Mouse (Mus musculus) gastrocnemius, adult 2 months (tissue): ENCODE measurements around the gene Zcchc4. TPM values are rescaled to one million over a fixed set of nuclear protein-coding genes. Genes with fewer than 3 reads are reported as not detected.

Experiments used
- DNase-seq: peaks from one replicate; pipeline ENCODE4 v3.0.0; 2022
- H3K27ac ChIP-seq: fragments of 200-600 bp; 2 replicates; pipeline ENCODE4 v1.8.1; 2022; ENCODE audit warnings: mild to moderate bottlenecking
- H3K4me3 ChIP-seq: fragments of 200-600 bp; 2 replicates; pipeline ENCODE4 v1.8.1; 2022; ENCODE audit warnings: mild to moderate bottlenecking, moderate library complexity
- CTCF ChIP-seq: fragments of 200-600 bp; IDR thresholded peaks from 2 replicates; pipeline ENCODE4 v1.8.1; 2022; ENCODE audit warnings: antibody characterized with exemption, mild to moderate bottlenecking, moderate library complexity
- intact Hi-C: fragments of 180-260 bp; cut with DNase I; formaldehyde crosslinking; loops from one replicate; pipeline ENCODE4 v1.15.1; 2025
- total RNA-seq, 2 experiments: library from RNA; stranded (reverse); gene quantifications; 2 replicates each; pipeline ENCODE4 v1.2.3; 2021

Gene Zcchc4
- total RNA-seq, 2 experiments from 2014 or later, result 4.2 to 4.7 TPM

GRCm38 (mm10) chr5:52807030-52807429 is 31.8 kb downstream of the Zcchc4 start:
- no peak for TF ChIP-seq CTCF
- Histone ChIP-seq H3K4me3 (no peak overlapping the region), H3K27ac (no peak overlapping the region)
- no peak for DNase-seq
- intact Hi-C loops, result no loop called here

- no peak for TF ChIP-seq CTCF
- Histone ChIP-seq H3K27ac (no peak overlapping the region), H3K4me3 (no peak overlapping the region)
- intact Hi-C loops, result loop anchor here (10.0 kb wide), 1 partner anchor 296 kb away; no protein-coding TSS in a partner anchor
- DNase-seq, result no peak
These were observed 35.2 kb downstream of the Zcchc4 start for GRCm38 (mm10) chr5:52810446-52810845.

- Histone ChIP-seq H3K4me3 (no peak overlapping the region), H3K27ac (no peak overlapping the region)
- intact Hi-C loops, result loop anchor here (10.0 kb wide), 1 partner anchor 296 kb away; no protein-coding TSS in a partner anchor
- no peak for DNase-seq
- TF ChIP-seq CTCF, result no peak
These were observed 35.8 kb downstream of the Zcchc4 start for GRCm38 (mm10) chr5:52811056-52811455.

GRCm38 (mm10) chr5:52812456-52812855 is 37.2 kb downstream of the Zcchc4 start:
- intact Hi-C loops, result loop anchor here (10.0 kb wide), 1 partner anchor 298 kb away; no protein-coding TSS in a partner anchor
- H3K27ac ChIP-seq, result no peak overlapping the region
- H3K4me3 ChIP-seq, result no peak overlapping the region
- DNase-seq, result no peak
- TF ChIP-seq CTCF, result no peak

GRCm38 (mm10) chr5:52813312-52813711 is 38.1 kb downstream of the Zcchc4 start:
- no peak overlapping the region for H3K4me3 ChIP-seq
- H3K27ac ChIP-seq, result no peak overlapping the region
- intact Hi-C loops, result loop anchor here (10.0 kb wide), 1 partner anchor 299 kb away; no protein-coding TSS in a partner anchor
- no peak for TF ChIP-seq CTCF
- DNase-seq, result no peak

- Histone ChIP-seq H3K27ac (no peak overlapping the region), H3K4me3 (no peak overlapping the region)
- DNase-seq, result peak; percentile 50
- intact Hi-C loops, result loop anchor here (10.0 kb wide), 1 partner anchor 304 kb away; no protein-coding TSS in a partner anchor
- no peak for TF ChIP-seq CTCF
These were observed 43.5 kb downstream of the Zcchc4 start for GRCm38 (mm10) chr5:52818676-52819075.

GRCm38 (mm10) chr5:52821691-52822090 is 46.5 kb downstream of the Zcchc4 start:
- TF ChIP-seq CTCF, result peak; percentile 78
- intact Hi-C loops, result no loop called here
- H3K27ac ChIP-seq, result no peak overlapping the region; the same call in 1 of the 2 replicates
- peak; percentile 31 for DNase-seq
- H3K4me3 ChIP-seq, result no peak overlapping the region

- DNase-seq, result no peak
- H3K27ac ChIP-seq, result no peak overlapping the region
- H3K4me3 ChIP-seq, result no peak overlapping the region
- intact Hi-C loops, result no loop called here
- no peak for TF ChIP-seq CTCF
These were observed 52.7 kb downstream of the Zcchc4 start for GRCm38 (mm10) chr5:52827923-52828322.

GRCm38 (mm10) chr5:52833005-52833404 is 57.8 kb downstream of the Zcchc4 start:
- intact Hi-C loops, result loop anchor here (2.0 to 5.0 kb wide), 2 partner anchors 48 to 166 kb away; partner anchors contain the start of gene Sepsecs
- TF ChIP-seq CTCF, result no peak
- peak overlapping the region; percentile 96 for H3K27ac ChIP-seq
- DNase-seq, result no peak
- peak overlapping the region; percentile 74 for H3K4me3 ChIP-seq

- H3K27ac ChIP-seq, result peak within 1 kb of the TSS; percentile 96
- intact Hi-C loops, result loop anchor here (2.0 to 5.0 kb wide), 2 partner anchors 49 to 167 kb away; partner anchors contain the start of gene Sepsecs
- TF ChIP-seq CTCF, result no peak
- H3K4me3 ChIP-seq, result peak within 1 kb of the TSS; percentile 74
- peak; percentile 100 for DNase-seq
These were observed 58.6 kb downstream of the Zcchc4 start, which contains the start of gene Anapc4 for GRCm38 (mm10) chr5:52833761-52834274. Anapc4 (plus strand) TSS chr5:52834012.

GRCm38 (mm10) chr5:52834386-52834785 is 59.2 kb downstream of the Zcchc4 start:
- Histone ChIP-seq H3K4me3 (peak overlapping the region; percentile 74), H3K27ac (peak overlapping the region; percentile 96)
- TF ChIP-seq CTCF, result no peak
- intact Hi-C loops, result loop anchor here (5.0 kb wide), 1 partner anchor 167 kb away; the partner anchor contains the start of gene Sepsecs
- DNase-seq, result no peak

- TF ChIP-seq CTCF, result no peak
- Histone ChIP-seq H3K4me3 (no peak overlapping the region), H3K27ac (no peak overlapping the region)
- intact Hi-C loops, result no loop called here
- no peak for DNase-seq
These were observed 69.1 kb downstream of the Zcchc4 start for GRCm38 (mm10) chr5:52844319-52844718.

- TF ChIP-seq CTCF, result no peak
- H3K4me3 ChIP-seq, result no peak overlapping the region
- no peak overlapping the region for H3K27ac ChIP-seq
- DNase-seq, result no peak
- intact Hi-C loops, result no loop called here
These were observed 80.5 kb downstream of the Zcchc4 start for GRCm38 (mm10) chr5:52855727-52856126.

- Histone ChIP-seq H3K27ac (no peak overlapping the region), H3K4me3 (no peak overlapping the region)
- TF ChIP-seq CTCF, result no peak
- intact Hi-C loops, result no loop called here
- DNase-seq, result no peak
These were observed 89.2 kb downstream of the Zcchc4 start for GRCm38 (mm10) chr5:52864446-52864845.
